Mouse (Mus musculus) liver, postnatal 0 days (tissue): Measurements from ENCODE around the gene Efhc1.

Experiments used
- CTCF ChIP-seq: sonication (generic); IDR thresholded peaks from 2 replicates; pipeline ENCODE4 v1.5.1; 2016; ENCODE audit warnings: antibody characterized with exemption, low read depth
- EP300 ChIP-seq: IDR thresholded peaks from 2 replicates; pipeline ENCODE4 v1.6.1; 2016; ENCODE audit warnings: antibody characterized with exemption, low read depth, mild to moderate bottlenecking

DNA sequence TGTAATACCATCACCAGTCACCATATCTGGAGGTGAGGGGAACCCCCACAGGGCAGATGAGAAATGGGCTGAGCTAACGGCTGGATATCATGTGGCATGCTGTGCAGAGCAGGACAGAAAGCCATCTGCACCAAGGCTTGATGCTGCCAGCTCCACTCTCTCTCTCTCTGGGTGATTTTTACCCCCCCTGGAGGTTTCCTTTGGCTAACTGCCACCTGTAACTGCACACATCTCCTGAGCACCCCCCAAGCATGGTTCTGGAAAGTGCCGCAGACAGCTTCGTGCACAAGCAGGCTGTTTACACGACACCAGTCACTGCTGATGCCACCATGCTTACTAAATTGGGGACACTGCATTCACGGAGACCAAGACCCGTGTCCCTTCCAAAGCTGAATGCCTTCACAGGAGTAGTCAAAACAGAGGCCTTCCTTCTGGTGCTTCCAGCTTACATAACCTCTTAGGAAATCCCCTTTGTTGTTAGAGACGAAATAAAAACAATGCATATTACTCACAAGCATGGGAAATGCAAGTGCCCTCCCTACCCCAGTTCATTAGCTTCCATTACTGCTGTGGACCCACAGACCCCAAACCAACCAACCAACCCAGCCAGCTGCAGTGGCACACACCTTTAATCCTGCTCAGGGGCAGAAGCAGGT lies 44.0 kb downstream of the Efhc1 start:
- TF ChIP-seq EP300 (no peak), CTCF (no peak)
